Mouse (Mus musculus) stomach, embryonic 14.5 days (tissue): Measurements from ENCODE around the gene Mkln1. TPM values are rescaled to one million over a fixed set of nuclear protein-coding genes. Genes with fewer than 3 reads are reported as not detected.

Source experiments
- ATAC-seq: fragments of 200-750 bp; cut with Nextera tagmentation; 2 replicates; pipeline ENCODE4 v1.8.0; 2017; ENCODE audit warnings: low read depth, moderate TSS enrichment; ENCODE audit not compliant: insufficient number of reproducible peaks, insufficient read depth, low FRiP score
- H3K27ac ChIP-seq: fragments of 300-500 bp; sonication (generic); 2 replicates; pipeline ENCODE4 v1.5.1; 2014; ENCODE audit warnings: mild to moderate bottlenecking, low read length, moderate library complexity, mixed read lengths
- H3K27me3 ChIP-seq: fragments of 300-500 bp; sonication (generic); 2 replicates; pipeline ENCODE4 v1.6.1; 2014; ENCODE audit warnings: low read length, control low read depth, mixed read lengths; ENCODE audit not compliant: control insufficient read depth, insufficient read depth
- H3K36me3 ChIP-seq: fragments of 300-500 bp; sonication (generic); 2 replicates; pipeline ENCODE4 v1.6.1; 2014; ENCODE audit warnings: mild to moderate bottlenecking, control low read depth, low read length, moderate library complexity, mixed read lengths; ENCODE audit not compliant: control insufficient read depth, insufficient read depth
- H3K4me1 ChIP-seq: fragments of 300-500 bp; sonication (generic); 2 replicates; pipeline ENCODE4 v1.6.1; 2014; ENCODE audit warnings: low read length, control low read depth, mixed read lengths; ENCODE audit not compliant: control insufficient read depth, insufficient read depth
- H3K4me2 ChIP-seq: fragments of 300-500 bp; sonication (generic); replicated peaks from 2 replicates; pipeline ENCODE4 v1.6.1; 2014; ENCODE audit warnings: low read depth, low read length, control low read depth
- H3K4me3 ChIP-seq: fragments of 300-500 bp; sonication (generic); 2 replicates; pipeline ENCODE4 v1.5.1; 2014; ENCODE audit warnings: low read depth, low read length, control low read depth
- H3K9ac ChIP-seq: fragments of 300-500 bp; sonication (generic); replicated peaks from 2 replicates; pipeline ENCODE4 v1.6.1; 2014; ENCODE audit warnings: low read depth, mild to moderate bottlenecking, control low read depth, low read length, moderate library complexity, mixed read lengths
- H3K9me3 ChIP-seq: fragments of 300-500 bp; sonication (generic); 2 replicates; pipeline ENCODE4 v1.6.1; 2016; ENCODE audit warnings: low read depth, low read length, control low read depth; ENCODE audit not compliant: control insufficient read depth
- WGBS: fragments of 180-500 bp; shearing (Covaris S2); extraction: QIAGEN DNeasy Blood & Tissue Kit; methylation state at CpG from one replicate; pipeline ENCODE4 v1.1.7; 2014; 5-methylcytosine and 5-hydroxymethylcytosine counted together
- polyA plus RNA-seq: library from polyadenylated mRNA; unstranded; fragments of >200 nt; fragmentation: Nextera tagmentation; extraction: Ambion mirVana; gene quantifications from 2 replicates; pipeline ENCODE4 v1.2.1, GENCODE M21; 2014

Gene Mkln1
- polyA plus RNA-seq, 1 experiment from 2014 or later, result 186 TPM

DNA sequence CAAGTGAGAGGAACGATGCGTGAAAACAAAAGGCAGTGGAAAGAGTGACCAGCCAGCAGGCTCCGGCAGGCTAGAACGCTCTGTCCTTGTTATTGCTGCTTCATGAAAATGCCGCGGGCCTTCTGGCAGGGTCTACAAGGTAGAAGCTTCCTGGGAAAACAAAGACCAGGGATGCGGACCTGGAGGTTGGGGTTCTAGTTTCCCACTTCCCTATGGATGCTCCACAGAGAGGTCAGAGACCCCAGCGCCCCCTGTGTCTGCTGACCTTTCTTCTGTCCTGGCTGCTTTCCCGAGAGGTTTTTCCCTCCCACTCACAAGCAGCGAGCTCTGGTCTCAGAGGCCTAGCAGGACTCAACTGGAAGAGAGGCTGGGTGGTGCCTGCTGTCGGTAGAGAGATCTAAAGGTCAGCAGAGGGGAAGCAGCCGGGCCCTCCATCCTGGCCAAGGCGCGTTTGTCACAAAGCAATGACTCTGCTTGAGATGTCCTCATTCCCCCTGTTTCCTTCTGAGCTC is 27.9 kb upstream of the Mkln1 start:
- Histone ChIP-seq H3K27me3 (no peaks in the 10 kb centered on the region), H3K4me1 (no peaks in the 10 kb centered on the region), H3K4me2 (no peak overlapping the region), H3K9ac (no peak overlapping the region), H3K9me3 (no peaks in the 10 kb centered on the region), H3K27ac (no peak overlapping the region), H3K4me3 (no peak overlapping the region), H3K36me3 (no peaks in the 10 kb centered on the region)
- 47% methylated on average over 14 of the region's 14 CpGs for whole genome bisulfite sequencing
- ATAC-seq, result no peak

DNA sequence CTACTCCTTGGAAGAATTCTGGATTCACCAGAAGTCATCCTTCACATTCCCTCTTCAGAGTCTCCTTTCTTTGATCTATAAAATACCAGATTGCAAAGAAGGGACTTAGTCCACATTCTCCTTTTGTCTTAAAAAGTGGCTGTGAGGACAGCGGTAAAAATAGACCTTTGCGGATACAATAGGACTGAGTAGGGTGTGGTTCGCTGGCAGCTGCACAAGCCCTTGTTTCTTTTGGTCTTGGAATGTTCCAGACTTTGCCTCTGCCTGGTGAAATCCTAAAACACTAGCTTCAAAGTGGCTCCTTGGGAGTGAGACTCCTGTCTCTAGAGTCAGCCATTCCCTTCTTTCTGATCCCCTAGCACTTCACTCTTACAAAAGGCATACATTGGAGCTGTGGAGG is 27.4 kb upstream of the Mkln1 start:
- Histone ChIP-seq H3K9me3 (no peaks in the 10 kb centered on the region), H3K27ac (no peak overlapping the region), H3K4me1 (no peaks in the 10 kb centered on the region), H3K36me3 (no peaks in the 10 kb centered on the region), H3K9ac (no peak overlapping the region), H3K4me2 (no peak overlapping the region), H3K27me3 (no peaks in the 10 kb centered on the region), H3K4me3 (no peak overlapping the region)
- WGBS, result 78% methylated on average over 3 of the region's 3 CpGs
- no peak for ATAC-seq

DNA sequence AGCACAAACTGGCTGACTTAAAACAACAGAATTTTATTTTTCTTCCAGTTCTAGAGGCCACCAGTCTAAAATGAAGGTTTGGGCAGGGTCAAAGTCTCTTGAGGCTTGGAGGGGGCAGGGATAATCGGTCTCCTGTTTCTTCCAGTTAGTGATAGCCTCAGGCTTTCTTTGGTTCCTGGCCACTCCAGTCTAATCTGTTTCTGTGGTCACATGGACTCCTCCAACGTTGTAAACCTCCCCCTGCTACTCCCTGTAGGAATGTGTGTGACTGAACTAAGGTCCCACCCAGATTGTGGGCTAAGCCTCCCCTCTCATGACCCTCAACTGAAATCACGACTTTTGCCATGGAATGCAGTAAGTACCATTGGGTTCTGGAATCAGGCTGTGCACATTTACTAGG is 25.9 kb upstream of the Mkln1 start:
- Histone ChIP-seq H3K4me2 (no peak overlapping the region), H3K4me1 (no peaks in the 10 kb centered on the region), H3K9me3 (no peaks in the 10 kb centered on the region), H3K27me3 (no peaks in the 10 kb centered on the region), H3K36me3 (no peaks in the 10 kb centered on the region), H3K27ac (no peak overlapping the region), H3K9ac (no peak overlapping the region), H3K4me3 (no peak overlapping the region)
- no peak for ATAC-seq
- 34% methylated on average over 3 of the region's 3 CpGs for WGBS

DNA sequence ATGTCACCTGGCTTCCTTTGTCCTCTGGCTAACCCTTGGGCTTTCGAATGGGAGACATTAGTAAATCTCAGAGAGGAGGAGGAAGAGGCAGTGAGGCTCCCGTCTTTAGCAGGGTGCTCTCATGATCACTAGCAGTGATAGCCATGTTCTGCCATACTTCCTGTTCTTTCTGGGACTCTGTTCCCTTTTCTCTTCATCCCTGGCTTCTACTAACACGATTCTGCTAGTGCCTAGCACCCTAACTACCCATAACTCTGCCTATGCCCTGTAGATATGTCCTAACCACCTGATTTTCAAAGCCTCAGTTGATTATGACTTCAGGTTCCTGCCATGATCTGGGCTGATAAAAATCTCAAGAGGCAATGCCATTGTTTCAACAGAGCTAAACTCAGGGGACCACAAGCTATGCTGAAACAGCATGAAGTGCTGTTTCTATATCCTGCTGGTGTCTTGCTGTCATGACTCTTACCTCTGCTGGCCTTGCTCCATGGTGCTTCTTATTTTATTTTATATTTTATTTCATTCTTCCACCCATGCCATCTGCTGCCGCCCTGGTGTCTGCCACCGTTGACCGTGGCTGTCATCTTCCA is 25.4 kb upstream of the Mkln1 start:
- ATAC-seq, result no peak
- H3K27me3 ChIP-seq, result no peaks in the 10 kb centered on the region
- no peak overlapping the region for H3K4me2 ChIP-seq
- H3K9ac ChIP-seq, result no peak overlapping the region
- no peaks in the 10 kb centered on the region for H3K36me3 ChIP-seq
- H3K4me3 ChIP-seq, result no peak overlapping the region
- H3K27ac ChIP-seq, result no peak overlapping the region
- H3K4me1 ChIP-seq, result no peaks in the 10 kb centered on the region
- WGBS, result 88% methylated on average over 6 of the region's 6 CpGs
- no peaks in the 10 kb centered on the region for H3K9me3 ChIP-seq

DNA sequence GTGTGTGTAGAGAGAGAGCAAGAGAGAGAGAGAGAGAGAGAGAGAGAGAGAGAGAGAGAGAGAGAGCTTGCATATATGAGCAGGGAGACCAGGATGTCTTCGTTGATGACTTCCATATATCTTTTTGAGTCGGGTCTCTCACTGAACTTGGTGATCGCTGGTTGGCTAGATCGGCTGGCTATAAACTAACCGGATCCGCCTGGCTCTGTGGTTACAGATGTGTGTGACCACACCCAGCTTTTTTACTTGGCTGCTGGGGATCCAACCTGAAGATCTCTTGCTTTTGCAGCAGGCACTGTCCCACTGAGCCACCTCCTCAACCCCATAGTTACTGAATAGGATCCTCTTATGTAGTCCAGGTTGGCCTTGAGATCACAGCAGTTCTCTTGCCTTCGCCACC is 15.5 kb upstream of the Mkln1 start:
- Histone ChIP-seq H3K9ac (no peak overlapping the region), H3K4me3 (no peak overlapping the region), H3K9me3 (no peaks in the 10 kb centered on the region), H3K4me1 (no peaks in the 10 kb centered on the region), H3K36me3 (no peaks in the 10 kb centered on the region), H3K27ac (no peak overlapping the region), H3K4me2 (no peak overlapping the region), H3K27me3 (no peaks in the 10 kb centered on the region)
- no peak for ATAC-seq
- 86% methylated on average over 7 of the region's 7 CpGs for WGBS

GRCm38 (mm10) chr6:31384794-31385193 is 13.7 kb upstream of the Mkln1 start:
- no peak for ATAC-seq
- WGBS, result 61% methylated on average over 5 of the region's 5 CpGs
- Histone ChIP-seq H3K4me1 (no peaks in the 10 kb centered on the region), H3K27ac (no peak overlapping the region), H3K4me2 (no peak overlapping the region), H3K27me3 (no peaks in the 10 kb centered on the region), H3K9ac (no peak overlapping the region), H3K36me3 (no peaks in the 10 kb centered on the region), H3K4me3 (no peak overlapping the region), H3K9me3 (no peaks in the 10 kb centered on the region)

DNA sequence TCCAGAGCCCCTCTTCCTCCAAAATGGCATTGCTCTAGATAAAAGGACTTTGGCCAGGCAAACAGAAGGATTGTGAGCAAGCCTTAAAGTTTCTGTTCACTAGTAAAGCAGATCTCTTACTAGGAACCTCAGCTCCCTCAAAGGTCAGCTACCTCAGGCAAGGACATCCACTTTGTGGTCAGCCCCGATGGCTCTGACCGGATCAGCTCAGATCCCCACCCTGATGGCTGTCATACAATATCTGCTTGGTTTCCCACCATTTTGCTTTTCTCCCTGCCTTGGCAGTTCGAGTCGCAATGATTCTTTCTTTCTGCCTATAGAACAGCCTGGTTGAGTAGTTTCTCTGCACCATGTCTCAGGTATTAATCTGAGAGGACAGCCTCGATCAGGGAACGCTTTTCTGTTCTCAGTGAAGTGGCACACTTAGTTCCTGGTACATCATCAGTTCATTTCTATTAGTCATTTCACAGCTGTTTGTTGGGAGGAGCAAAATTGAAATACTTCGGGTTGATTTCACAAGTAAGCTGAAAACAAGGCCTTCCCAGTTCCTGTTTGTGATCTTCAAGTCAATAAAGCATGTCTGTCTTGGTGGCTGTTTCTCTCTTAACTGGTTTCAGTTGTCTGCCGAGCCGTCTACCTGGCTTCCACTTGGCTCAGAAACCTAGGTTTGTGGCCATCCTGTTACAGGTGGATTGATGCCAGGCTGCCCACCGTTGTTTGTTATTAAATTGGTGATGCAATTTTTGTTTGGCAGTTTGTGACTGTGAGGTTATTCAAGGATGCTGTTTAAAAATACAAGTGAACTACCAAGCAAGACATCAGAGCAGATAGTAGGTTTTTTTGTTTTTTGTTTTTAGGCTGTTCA is 13.0 kb upstream of the Mkln1 start:
- WGBS, result 88% methylated on average over 10 of the region's 10 CpGs
- no peak overlapping the region for H3K9ac ChIP-seq
- no peaks in the 10 kb centered on the region for H3K27me3 ChIP-seq
- no peaks in the 10 kb centered on the region for H3K36me3 ChIP-seq
- no peak overlapping the region for H3K4me2 ChIP-seq
- no peak overlapping the region for H3K27ac ChIP-seq
- no peaks in the 10 kb centered on the region for H3K9me3 ChIP-seq
- no peak overlapping the region for H3K4me3 ChIP-seq
- ATAC-seq, result no peak
- H3K4me1 ChIP-seq, result no peaks in the 10 kb centered on the region

- H3K27me3 ChIP-seq, result no peaks in the 10 kb centered on the region
- H3K9me3 ChIP-seq, result no peaks in the 10 kb centered on the region
- H3K36me3 ChIP-seq, result no peaks in the 10 kb centered on the region
- H3K4me3 ChIP-seq, result no peak overlapping the region
- no peak overlapping the region for H3K27ac ChIP-seq
- 56% methylated on average over 6 of the region's 6 CpGs for WGBS
- no peak overlapping the region for H3K4me2 ChIP-seq
- H3K9ac ChIP-seq, result no peak overlapping the region
- no peak for ATAC-seq
- no peaks in the 10 kb centered on the region for H3K4me1 ChIP-seq
Observed at GRCm38 (mm10) chr6:31389716-31390115, 8.8 kb upstream of the Mkln1 start.
